Mouse (Mus musculus) hindbrain, embryonic 16.5 days (tissue): ENCODE results near the gene Tnr. TPM values are rescaled to one million over a fixed set of nuclear protein-coding genes. Genes with fewer than 3 reads are reported as not detected.

Source experiments
- ATAC-seq: fragments of 200-750 bp; cut with Nextera tagmentation; 2 replicates; pipeline ENCODE4 v1.8.0; 2017; ENCODE audit warnings: moderate TSS enrichment, moderate library complexity
- H3K27ac ChIP-seq: fragments of 300-500 bp; sonication (generic); 2 replicates; pipeline ENCODE4 v1.5.1; 2014; ENCODE audit warnings: low read depth, mild to moderate bottlenecking, control low read depth, low read length, moderate library complexity
- H3K27me3 ChIP-seq: fragments of 300-500 bp; sonication (generic); replicated peaks from 2 replicates; pipeline ENCODE4 v1.6.1; 2014; ENCODE audit warnings: low read length; ENCODE audit not compliant: control insufficient read depth, insufficient read depth
- H3K36me3 ChIP-seq: fragments of 300-500 bp; sonication (generic); 2 replicates; pipeline ENCODE4 v1.6.1; 2014; ENCODE audit warnings: mild to moderate bottlenecking, low read length, moderate library complexity, mixed read lengths; ENCODE audit not compliant: control insufficient read depth, insufficient read depth
- H3K4me1 ChIP-seq: fragments of 300-500 bp; sonication (generic); 2 replicates; pipeline ENCODE4 v1.6.1; 2014; ENCODE audit warnings: low read depth, low read length; ENCODE audit not compliant: control insufficient read depth, insufficient read depth
- H3K4me2 ChIP-seq: fragments of 300-500 bp; sonication (generic); 2 replicates; pipeline ENCODE4 v1.6.1; 2014; ENCODE audit warnings: mild to moderate bottlenecking, low read length, control low read depth, moderate library complexity
- H3K4me3 ChIP-seq: fragments of 300-500 bp; sonication (generic); 2 replicates; pipeline ENCODE4 v1.5.1; 2014; ENCODE audit warnings: mild to moderate bottlenecking, low read length, control low read depth, moderate library complexity
- H3K9ac ChIP-seq: fragments of 300-500 bp; sonication (generic); 2 replicates; pipeline ENCODE4 v1.6.1; 2014; ENCODE audit warnings: low read depth, mild to moderate bottlenecking, control low read depth, low read length, moderate library complexity
- H3K9me3 ChIP-seq: fragments of 300-500 bp; sonication (generic); 2 replicates; pipeline ENCODE4 v1.6.1; 2014; ENCODE audit warnings: mild to moderate bottlenecking, low read length, moderate library complexity; ENCODE audit not compliant: control insufficient read depth
- WGBS: fragments of 180-500 bp; shearing (Covaris S2); extraction: QIAGEN DNeasy Blood & Tissue Kit; methylation state at CpG from one replicate; pipeline ENCODE4 v1.1.7; 2014; 5-methylcytosine and 5-hydroxymethylcytosine counted together
- polyA plus RNA-seq: library from polyadenylated mRNA; unstranded; fragments of >200 nt; fragmentation: Nextera tagmentation; extraction: Ambion mirVana; gene quantifications from 2 replicates; pipeline ENCODE4 v1.2.1, GENCODE M21; 2015

The Tnr gene
- polyA plus RNA-seq, 1 experiment from 2014 or later, result 5.6 TPM

- Histone ChIP-seq H3K9ac (no peak overlapping the region), H3K9me3 (no peaks in the 10 kb centered on the region; the same call in 1 of the 2 replicates), H3K36me3 (no peaks in the 10 kb centered on the region), H3K4me3 (no peak overlapping the region), H3K4me2 (no peak overlapping the region), H3K4me1 (no peaks in the 10 kb centered on the region), H3K27me3 (no peaks in the 10 kb centered on the region), H3K27ac (no peak overlapping the region)
- ATAC-seq, result no peak
- WGBS, result 90% methylated on average over 1 of the region's 1 CpGs
These were observed 456.8 kb downstream of the Tnr start for GRCm38 (mm10) chr1:159980355-159980754.
